Mouse (Mus musculus) mouse trophoblast stem cell (cell line): ENCODE measurements around the gene Hmgb3.

Source experiments
- in situ Hi-C, 2 experiments: fragments of 300-500 bp; cut with MseI, MboI; formaldehyde crosslinking; loops; 2 replicates in 1 of 2; 3 replicates in 1 of 2; pipeline ENCODE4 v1.15.1; 2025

Gene Hmgb3

GRCm38 (mm10) chrX:71589181-71589580 is 33.5 kb downstream of the Hmgb3 start:
- in situ Hi-C loops: no loop called here

- in situ Hi-C loops: loop anchor here in 1 of 2 experiments (10.0 kb wide), 1 partner anchor 176 kb away; no protein-coding TSS in a partner anchor
These were observed 45.4 kb downstream of the Hmgb3 start for GRCm38 (mm10) chrX:71601052-71601611.
